Mouse (Mus musculus) hindbrain, embryonic 16.5 days (tissue): ENCODE measurements around the gene Aldh9a1. TPM values are rescaled to one million over a fixed set of nuclear protein-coding genes. Genes with fewer than 3 reads are reported as not detected.
"Not testable (repeated sequence)": the region's sequence is repeated elsewhere in the genome, so short reads cannot be mapped to it uniquely, and the experiment has no call there.

Experiments used
- ATAC-seq: fragments of 200-750 bp; cut with Nextera tagmentation; 2 replicates; pipeline ENCODE4 v1.8.0; 2017; ENCODE audit warnings: moderate TSS enrichment, moderate library complexity
- H3K27ac ChIP-seq: fragments of 300-500 bp; sonication (generic); 2 replicates; pipeline ENCODE4 v1.5.1; 2014; ENCODE audit warnings: low read depth, mild to moderate bottlenecking, control low read depth, low read length, moderate library complexity
- H3K27me3 ChIP-seq: fragments of 300-500 bp; sonication (generic); replicated peaks from 2 replicates; pipeline ENCODE4 v1.6.1; 2014; ENCODE audit warnings: low read length; ENCODE audit not compliant: control insufficient read depth, insufficient read depth
- H3K36me3 ChIP-seq: fragments of 300-500 bp; sonication (generic); 2 replicates; pipeline ENCODE4 v1.6.1; 2014; ENCODE audit warnings: mild to moderate bottlenecking, low read length, moderate library complexity, mixed read lengths; ENCODE audit not compliant: control insufficient read depth, insufficient read depth
- H3K4me1 ChIP-seq: fragments of 300-500 bp; sonication (generic); 2 replicates; pipeline ENCODE4 v1.6.1; 2014; ENCODE audit warnings: low read depth, low read length; ENCODE audit not compliant: control insufficient read depth, insufficient read depth
- H3K4me2 ChIP-seq: fragments of 300-500 bp; sonication (generic); 2 replicates; pipeline ENCODE4 v1.6.1; 2014; ENCODE audit warnings: mild to moderate bottlenecking, low read length, control low read depth, moderate library complexity
- H3K4me3 ChIP-seq: fragments of 300-500 bp; sonication (generic); 2 replicates; pipeline ENCODE4 v1.5.1; 2014; ENCODE audit warnings: mild to moderate bottlenecking, low read length, control low read depth, moderate library complexity
- H3K9ac ChIP-seq: fragments of 300-500 bp; sonication (generic); 2 replicates; pipeline ENCODE4 v1.6.1; 2014; ENCODE audit warnings: low read depth, mild to moderate bottlenecking, control low read depth, low read length, moderate library complexity
- H3K9me3 ChIP-seq: fragments of 300-500 bp; sonication (generic); 2 replicates; pipeline ENCODE4 v1.6.1; 2014; ENCODE audit warnings: mild to moderate bottlenecking, low read length, moderate library complexity; ENCODE audit not compliant: control insufficient read depth
- WGBS: fragments of 180-500 bp; shearing (Covaris S2); extraction: QIAGEN DNeasy Blood & Tissue Kit; methylation state at CpG from one replicate; pipeline ENCODE4 v1.1.7; 2014; 5-methylcytosine and 5-hydroxymethylcytosine counted together
- polyA plus RNA-seq: library from polyadenylated mRNA; unstranded; fragments of >200 nt; fragmentation: Nextera tagmentation; extraction: Ambion mirVana; gene quantifications from 2 replicates; pipeline ENCODE4 v1.2.1, GENCODE M21; 2015

Gene Aldh9a1
- polyA plus RNA-seq, 1 experiment from 2014 or later: 43.8 TPM

GRCm38 (mm10) chr1:167345994-167346520 lies 3.7 kb upstream of the Aldh9a1 start:
- not testable (repeated sequence) for H3K27me3 ChIP-seq, H3K9ac ChIP-seq, H3K27ac ChIP-seq, H3K9me3 ChIP-seq, H3K4me2 ChIP-seq, H3K4me3 ChIP-seq, H3K36me3 ChIP-seq, ATAC-seq, H3K4me1 ChIP-seq
- WGBS: 92% methylated on average over 10 of the region's 10 CpGs

GRCm38 (mm10) chr1:167349206-167349605 lies 585 bp upstream of the Aldh9a1 start:
- ATAC-seq, H3K36me3 ChIP-seq, H3K27ac ChIP-seq, H3K4me3 ChIP-seq, H3K4me2 ChIP-seq, H3K27me3 ChIP-seq, H3K9ac ChIP-seq, H3K4me1 ChIP-seq, H3K9me3 ChIP-seq: not testable (repeated sequence)
- 55% methylated on average over 3 of the region's 3 CpGs for WGBS

- no peaks in the 10 kb centered on the region for H3K27me3 ChIP-seq
- peak overlapping the region; percentile 86 for H3K9ac ChIP-seq
- H3K4me1 ChIP-seq: peaks cover 6% of the 10 kb centered on the region
- peak overlapping the region; percentile 91; the same call in 1 of the 2 replicates for H3K27ac ChIP-seq
- peak overlapping the region; percentile 68 for H3K4me2 ChIP-seq
- H3K36me3 ChIP-seq: peaks cover 8% of the 10 kb centered on the region
- no peak for ATAC-seq
- peak overlapping the region; percentile 88 for H3K4me3 ChIP-seq
- 32% methylated on average over 13 of the region's 13 CpGs for WGBS
- no peaks in the 10 kb centered on the region for H3K9me3 ChIP-seq
Measured at GRCm38 (mm10) chr1:167350597-167351415, 1.0 kb downstream of the Aldh9a1 start.

- WGBS: 93% methylated on average over 14 of the region's 14 CpGs
- no peak overlapping the region for H3K9ac ChIP-seq
- H3K4me2 ChIP-seq: no peak overlapping the region
Measured at GRCm38 (mm10) chr1:167352403-167352802, 2.6 kb downstream of the Aldh9a1 start.

GRCm38 (mm10) chr1:167357387-167357786 lies 7.6 kb downstream of the Aldh9a1 start:
- Histone ChIP-seq H3K4me2 (no peak overlapping the region), H3K27me3 (no peaks in the 10 kb centered on the region), H3K27ac (no peak overlapping the region), H3K4me1 (no peaks in the 10 kb centered on the region), H3K9me3 (no peaks in the 10 kb centered on the region), H3K9ac (no peak overlapping the region), H3K4me3 (no peak overlapping the region), H3K36me3 (peaks cover 11% of the 10 kb centered on the region)
- 95% methylated on average over 9 of the region's 9 CpGs for WGBS
- no peak for ATAC-seq

More at GRCm38 (mm10) chr1:167352403-167352802, 2.6 kb downstream of the Aldh9a1 start:
- peaks cover 6% of the 10 kb centered on the region for H3K4me1 ChIP-seq
- H3K27ac ChIP-seq: no peak overlapping the region
- ATAC-seq: no peak
- no peaks in the 10 kb centered on the region for H3K27me3 ChIP-seq
- no peak overlapping the region for H3K4me3 ChIP-seq
- H3K9me3 ChIP-seq: no peaks in the 10 kb centered on the region
- peaks cover 10% of the 10 kb centered on the region for H3K36me3 ChIP-seq

- Histone ChIP-seq H3K27me3 (no peaks in the 10 kb centered on the region), H3K9ac (no peak overlapping the region), H3K4me3 (no peak overlapping the region), H3K4me1 (no peaks in the 10 kb centered on the region), H3K4me2 (no peak overlapping the region), H3K36me3 (peaks cover 11% of the 10 kb centered on the region), H3K9me3 (no peaks in the 10 kb centered on the region), H3K27ac (no peak overlapping the region)
- ATAC-seq: no peak
- WGBS: 86% methylated on average over 9 of the region's 9 CpGs
Measured at GRCm38 (mm10) chr1:167358731-167359130, 8.9 kb downstream of the Aldh9a1 start.

- Histone ChIP-seq H3K27me3 (no peaks in the 10 kb centered on the region), H3K4me3 (no peak overlapping the region), H3K4me2 (no peak overlapping the region), H3K9me3 (no peaks in the 10 kb centered on the region), H3K4me1 (no peaks in the 10 kb centered on the region), H3K9ac (no peak overlapping the region), H3K36me3 (peaks cover 5% of the 10 kb centered on the region), H3K27ac (no peak overlapping the region)
- no peak for ATAC-seq
- WGBS: 47% methylated on average over 4 of the region's 4 CpGs
Measured at GRCm38 (mm10) chr1:167360268-167360667, 10.5 kb downstream of the Aldh9a1 start.

GRCm38 (mm10) chr1:167362819-167363218 lies 13.0 kb downstream of the Aldh9a1 start:
- Histone ChIP-seq H3K27me3 (no peaks in the 10 kb centered on the region), H3K27ac (no peak overlapping the region), H3K9me3 (no peaks in the 10 kb centered on the region), H3K4me2 (no peak overlapping the region), H3K4me3 (no peak overlapping the region), H3K36me3 (peaks cover 11% of the 10 kb centered on the region), H3K9ac (no peak overlapping the region), H3K4me1 (no peaks in the 10 kb centered on the region)
- no peak for ATAC-seq
- 82% methylated on average over 4 of the region's 4 CpGs for WGBS

- H3K4me1 ChIP-seq: no peaks in the 10 kb centered on the region
- H3K27ac ChIP-seq: no peak overlapping the region
- H3K4me2 ChIP-seq: no peak overlapping the region
- ATAC-seq: peak; percentile 55; the same call in 1 of the 2 replicates
- no peak overlapping the region for H3K9ac ChIP-seq
- H3K27me3 ChIP-seq: no peaks in the 10 kb centered on the region
- H3K4me3 ChIP-seq: no peak overlapping the region
- 47% methylated on average over 5 of the region's 5 CpGs for WGBS
- H3K9me3 ChIP-seq: no peaks in the 10 kb centered on the region
- H3K36me3 ChIP-seq: peaks cover 11% of the 10 kb centered on the region
Measured at GRCm38 (mm10) chr1:167363322-167363721, 13.5 kb downstream of the Aldh9a1 start.
